Mouse (Mus musculus) layer of hippocampus, adult 18-20 months (tissue): ENCODE measurements at regions not wholly inside any gene's neighbourhood (a gene's known extent, or its start where the extent isn't known, plus 50 kb on each side); places are given as distances from the start of the nearest gene placed in this dataset.
A peak's percentile ranks its signal among the peaks of the same experiment; 100 is the strongest.

ENCODE experiments used
- DNase-seq, 2 experiments: peaks; one replicate each; pipeline ENCODE4 v3.0.0; 2022; ENCODE audit warnings: low spot score in 2 of 2

DNA sequence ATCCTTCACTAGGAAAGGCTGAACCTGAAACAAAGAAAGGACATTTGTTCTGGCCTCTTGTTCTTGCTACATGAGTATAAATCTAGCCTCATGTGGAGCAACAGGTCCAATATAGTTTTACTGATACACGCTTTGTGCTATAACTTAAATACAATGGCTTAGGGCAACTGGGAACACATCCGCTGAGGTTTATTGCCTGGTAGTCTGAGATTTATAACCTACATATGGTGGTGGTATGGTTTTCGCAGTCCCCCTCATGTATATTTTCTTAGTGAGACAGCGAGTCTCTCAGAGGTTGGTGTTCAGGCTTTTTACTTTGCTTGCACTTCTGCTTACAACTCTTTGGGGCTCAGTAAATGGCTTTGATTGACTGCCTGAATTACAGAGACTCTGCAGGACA is 613.6 kb upstream of the Pkn2 start:
- DNase-seq, result no peak

DNA sequence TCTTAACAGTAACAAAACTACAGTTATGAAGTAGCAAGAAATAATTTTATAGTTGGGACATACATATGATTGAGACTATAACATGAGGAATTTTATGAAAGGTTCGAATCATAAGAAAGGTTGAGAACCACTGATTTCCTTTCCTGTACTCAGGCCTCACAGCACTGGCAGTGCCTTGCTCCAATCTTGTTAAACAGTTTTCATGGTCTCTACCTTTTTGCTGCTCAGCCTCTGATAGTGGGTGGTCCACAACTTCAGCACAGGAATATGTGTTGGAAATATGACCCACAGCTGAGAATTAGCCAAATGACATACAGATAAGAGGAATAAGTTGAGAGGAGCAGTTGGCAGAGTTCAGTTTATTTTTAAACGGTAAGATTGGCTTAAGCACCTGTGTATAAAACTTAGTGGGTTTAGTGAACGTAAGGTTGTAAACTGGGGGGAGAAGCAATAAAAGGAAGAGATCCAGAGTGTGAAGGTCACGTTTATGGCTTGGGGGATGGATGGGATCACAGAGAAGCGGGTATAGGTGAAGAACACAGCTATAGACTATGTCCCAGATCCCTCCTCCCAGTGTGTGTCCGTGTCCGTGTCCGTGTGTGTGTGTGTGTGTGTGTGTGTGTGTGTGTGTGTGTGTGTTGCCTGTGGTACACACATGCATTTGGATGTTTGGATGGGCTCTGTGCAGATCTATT is 596.3 kb upstream of the Pkn2 start:
- no peak for DNase-seq

DNA sequence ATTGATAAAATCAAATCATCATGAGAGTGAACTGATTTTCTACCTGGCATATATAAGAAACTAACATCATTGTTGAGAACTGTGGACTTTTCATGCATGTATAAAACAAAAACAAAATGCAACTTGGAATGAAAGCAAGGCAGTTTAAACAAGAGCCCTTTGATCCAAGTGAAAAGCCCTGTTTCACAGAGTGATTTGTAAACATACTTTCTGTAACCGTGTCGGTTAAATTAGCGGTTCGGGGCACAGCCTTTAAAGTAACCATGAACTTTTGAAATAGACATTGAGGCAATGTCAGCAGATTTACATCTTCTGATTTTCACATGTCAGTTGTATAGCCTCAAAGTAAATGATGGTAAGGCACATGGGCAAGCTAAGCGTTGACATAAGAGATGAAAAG is 593.7 kb upstream of the Pkn2 start:
- DNase-seq, result no peak

DNA sequence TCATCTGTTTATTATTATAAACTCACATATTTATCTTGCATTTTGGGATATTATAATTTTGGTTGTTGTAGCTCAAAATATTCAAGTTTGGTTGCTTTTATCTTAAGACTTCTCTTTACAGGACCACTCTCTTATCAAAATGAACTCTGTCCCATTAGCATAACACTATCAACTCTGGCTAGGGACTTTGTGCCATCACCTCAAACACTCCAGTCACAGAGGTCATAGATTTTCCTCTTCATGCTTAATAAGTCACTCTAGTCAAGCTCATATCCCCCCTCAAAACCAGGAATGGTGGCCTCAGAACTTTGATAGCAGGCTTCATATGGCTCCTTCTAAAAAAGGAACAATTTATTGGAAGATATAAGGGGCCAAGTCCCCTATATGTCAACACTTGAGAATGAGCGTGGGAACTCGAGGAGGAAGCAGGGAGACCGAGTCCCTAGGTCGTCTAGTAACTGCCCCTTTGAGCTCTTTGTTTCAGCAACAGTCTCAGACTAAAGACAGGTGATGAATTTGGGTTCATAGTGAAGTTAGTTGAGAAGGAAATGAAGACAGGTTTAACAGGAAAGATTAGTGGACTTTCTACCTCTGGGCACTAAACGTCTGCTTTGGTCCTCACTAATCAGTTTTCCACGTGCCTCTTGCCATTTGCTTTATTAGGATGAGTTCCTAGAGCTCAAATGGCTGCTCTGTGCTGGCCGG is 565.4 kb upstream of the Pkn2 start:
- DNase-seq, result no peak

DNA sequence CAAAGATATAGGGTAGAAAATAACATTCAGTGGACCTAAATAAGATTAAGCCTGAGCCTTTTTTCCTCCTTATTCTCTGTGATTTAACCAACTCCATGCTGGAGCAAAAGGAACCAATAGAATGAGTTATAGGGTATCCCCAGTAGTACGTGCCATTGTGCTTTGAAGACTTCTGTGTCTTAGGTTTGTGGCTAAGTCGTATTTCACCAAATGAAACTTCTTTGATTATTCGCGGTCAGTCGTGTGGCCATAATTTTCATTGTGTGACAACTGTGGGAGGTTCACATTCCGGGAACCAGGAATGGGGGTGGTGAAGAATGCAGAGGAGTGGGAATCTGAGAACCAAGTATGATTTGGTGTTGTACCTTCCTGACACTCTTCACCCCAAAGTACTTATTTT is 535.6 kb upstream of the Pkn2 start:
- no peak for DNase-seq

DNA sequence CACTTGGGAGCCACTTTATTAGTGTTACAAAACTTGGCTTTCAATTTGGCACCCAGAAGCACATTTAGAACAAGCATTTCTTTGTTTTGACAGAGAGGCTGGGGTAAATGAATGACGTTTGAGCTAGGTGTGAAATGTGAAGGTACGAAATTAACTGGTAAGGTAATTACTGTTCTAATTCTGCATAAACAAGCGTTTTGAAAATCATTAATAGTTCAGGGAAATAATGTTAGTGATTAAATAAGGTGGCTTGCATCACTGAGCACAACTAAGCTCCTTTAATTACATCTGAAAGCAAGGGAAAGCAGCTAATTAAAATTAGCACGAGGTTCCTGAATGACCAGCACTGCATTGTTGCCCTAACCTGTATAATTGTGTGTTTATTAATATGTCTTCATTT is 529.9 kb upstream of the Pkn2 start:
- DNase-seq, result no peak

DNA sequence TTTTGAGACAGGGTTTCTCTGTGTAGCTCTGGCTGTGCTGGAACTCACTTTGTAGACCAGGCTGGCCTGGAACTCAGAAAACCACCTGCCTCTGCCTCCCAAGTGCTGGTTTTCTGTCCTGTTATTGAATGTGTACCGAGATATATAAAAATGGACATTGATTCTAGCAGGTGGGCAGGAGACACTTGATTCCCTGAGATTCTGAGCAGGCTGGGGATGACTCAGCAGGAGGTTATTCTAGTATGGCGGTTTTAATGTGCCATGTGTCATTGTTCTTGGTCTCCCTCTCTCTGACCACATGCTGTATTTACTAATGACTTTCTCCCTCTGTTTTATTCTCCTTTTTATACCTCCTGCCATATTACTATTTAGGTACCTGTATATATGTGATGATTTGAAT is 517.2 kb upstream of the Pkn2 start:
- no peak for DNase-seq

DNA sequence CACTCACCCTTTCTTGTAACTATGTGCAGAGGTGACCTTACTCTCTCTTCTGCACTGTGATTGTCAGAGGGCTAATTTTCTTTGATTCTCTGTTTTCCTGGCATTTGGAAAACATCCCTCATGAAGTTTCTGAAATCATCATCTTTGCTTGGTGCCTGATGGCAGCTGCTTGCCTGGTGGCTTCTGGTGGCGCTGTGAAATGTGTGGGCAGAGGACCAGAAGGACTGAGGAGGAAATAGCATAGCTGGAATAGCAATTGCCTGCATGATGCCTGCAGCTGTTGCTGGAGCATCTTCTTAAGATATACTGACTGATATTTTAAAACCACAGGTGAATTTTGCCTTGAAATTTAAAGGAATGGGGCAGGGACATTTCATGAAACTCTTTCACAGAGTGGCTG is 502.6 kb upstream of the Pkn2 start:
- DNase-seq, result peak; percentile 67 to 70

DNA sequence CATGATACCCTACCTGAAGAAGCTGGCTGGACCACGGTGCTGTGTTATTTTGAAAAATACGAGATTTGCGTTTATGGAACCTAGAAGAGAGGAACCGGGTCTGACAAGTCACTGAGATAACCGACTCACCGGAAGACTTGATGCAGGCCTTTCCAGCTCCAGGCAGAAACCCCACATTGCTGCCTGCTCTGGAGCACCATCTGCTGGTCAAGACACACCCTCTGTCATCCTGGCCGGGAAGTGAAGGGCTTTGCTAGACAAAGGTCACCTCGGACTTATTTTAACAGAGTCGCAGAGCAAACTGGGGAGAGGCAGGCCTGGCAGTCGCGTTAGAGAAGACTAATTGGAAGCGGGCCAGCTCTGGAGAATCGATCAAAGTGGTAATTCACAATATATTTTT is 497.4 kb upstream of the Pkn2 start:
- peak; percentile 51 to 71 for DNase-seq

DNA sequence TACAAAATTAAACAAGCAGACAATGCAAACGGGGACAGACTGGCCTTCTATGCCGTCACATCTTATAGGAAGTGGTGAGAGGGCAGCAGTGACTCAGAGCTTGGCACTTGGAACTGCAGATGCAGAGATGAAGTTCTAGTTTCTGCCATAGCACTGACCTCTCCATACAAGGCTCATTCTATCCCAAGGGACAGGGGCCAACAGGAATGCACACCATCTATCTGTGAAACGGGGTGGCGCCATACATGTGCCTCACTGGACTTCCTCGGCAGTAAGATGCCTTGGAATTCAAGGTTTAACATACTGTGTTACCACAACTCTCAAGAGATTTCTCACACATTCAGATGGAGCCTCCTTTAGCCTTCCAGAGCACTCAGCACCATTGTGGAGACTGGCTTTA is 495.6 kb upstream of the Pkn2 start:
- no peak for DNase-seq

DNA sequence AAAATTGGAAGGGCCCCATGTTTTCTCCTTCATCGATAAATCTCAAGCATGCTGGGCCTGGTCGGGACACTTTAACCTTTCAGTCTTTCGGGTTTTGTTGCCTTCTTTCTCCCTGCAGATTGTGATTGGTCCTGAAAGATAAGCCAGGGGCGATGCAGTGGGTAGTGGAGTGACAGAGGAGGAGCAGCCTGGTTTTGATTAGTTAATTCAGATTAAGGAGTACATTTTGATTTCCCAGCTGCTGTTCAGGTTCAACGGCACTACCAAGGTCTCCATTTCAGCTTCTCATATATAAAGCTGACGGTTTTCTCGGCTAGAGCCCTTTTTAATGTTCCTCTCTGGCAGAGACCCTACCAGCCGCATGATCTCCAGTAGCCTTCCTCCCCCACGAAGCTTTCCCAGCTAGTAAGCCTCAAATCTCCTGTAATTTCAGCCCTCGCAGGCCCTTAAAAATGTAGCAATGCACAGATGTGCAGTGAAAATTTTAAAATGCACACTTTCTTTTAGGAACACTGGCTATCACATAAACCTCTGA is 493.8 kb upstream of the Pkn2 start:
- no peak for DNase-seq

DNA sequence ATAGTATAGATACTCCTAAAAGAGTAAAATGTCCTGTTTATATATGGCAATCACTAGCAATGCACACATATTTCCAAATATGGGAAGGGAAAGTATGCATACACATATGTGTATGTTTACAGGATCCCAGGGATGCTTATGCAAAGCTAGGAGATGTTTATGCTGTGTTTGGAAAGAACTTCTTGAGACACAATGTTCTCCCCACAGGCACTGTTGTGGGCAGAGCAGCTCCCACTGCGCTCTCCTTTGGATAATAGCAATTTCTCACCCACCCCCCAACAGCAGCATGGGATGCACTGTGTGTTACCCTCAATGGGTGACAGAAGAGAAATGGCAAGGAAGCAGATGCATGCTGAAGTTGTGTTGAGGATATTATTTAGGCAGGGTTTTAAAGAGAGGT is 491.7 kb upstream of the Pkn2 start:
- no peak for DNase-seq

DNA sequence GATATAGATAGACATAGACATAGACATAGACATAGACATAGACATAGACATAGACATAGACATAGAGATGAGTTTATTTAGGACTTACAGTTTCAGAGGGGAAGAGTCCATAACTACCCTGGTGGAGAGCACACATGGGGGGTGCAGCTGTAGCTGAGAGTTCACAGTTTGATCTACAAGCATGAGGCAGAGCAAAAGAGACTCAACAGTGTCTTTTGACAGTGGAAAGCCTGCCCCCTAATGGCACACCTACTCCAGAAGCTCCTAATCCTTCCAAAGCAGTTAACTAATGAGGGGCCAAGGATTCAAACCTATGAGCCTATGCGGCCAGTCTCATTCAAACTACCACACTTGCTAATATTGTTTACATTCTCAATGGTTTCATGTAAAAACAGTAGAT is 487.2 kb upstream of the Pkn2 start:
- no peak for DNase-seq

DNA sequence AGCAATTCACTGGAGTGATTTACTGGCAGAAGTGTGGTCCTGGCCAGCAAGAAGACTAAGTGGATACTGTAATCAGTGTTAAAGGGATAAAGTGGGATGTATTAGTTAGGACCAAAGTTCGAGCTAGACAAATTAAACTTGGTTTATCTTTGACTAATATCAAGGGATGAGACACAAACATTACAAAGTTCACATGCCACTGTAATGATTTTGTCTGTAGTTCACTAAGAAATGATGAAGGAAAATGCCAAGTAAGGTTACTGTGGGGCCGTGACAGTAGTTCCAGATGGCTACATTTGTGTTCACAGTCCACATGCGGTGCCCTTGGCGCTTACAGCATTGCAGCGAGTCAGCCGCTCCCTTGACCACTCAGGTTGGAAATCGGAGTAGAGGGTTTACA is 458.2 kb upstream of the Pkn2 start:
- no peak for DNase-seq

DNA sequence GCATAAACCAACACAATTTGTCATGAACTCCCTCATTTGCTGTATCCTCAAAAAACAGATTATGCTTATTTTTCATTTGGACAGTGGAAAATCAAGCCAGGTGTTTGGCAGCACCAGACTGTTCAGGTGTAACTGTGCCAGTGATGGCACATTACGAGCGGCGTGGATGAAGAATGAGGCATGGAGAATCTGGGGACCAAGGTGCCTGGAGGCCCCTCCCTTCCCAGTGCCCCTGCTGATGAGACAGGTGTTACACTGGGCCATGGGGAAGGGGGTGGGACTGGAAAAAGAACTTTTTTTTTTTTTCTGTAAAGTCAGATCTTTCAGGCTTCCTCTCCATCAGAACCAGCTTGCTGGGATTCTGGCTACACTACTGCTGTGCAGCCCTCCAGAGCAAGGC is 451.5 kb upstream of the Pkn2 start:
- no peak for DNase-seq

DNA sequence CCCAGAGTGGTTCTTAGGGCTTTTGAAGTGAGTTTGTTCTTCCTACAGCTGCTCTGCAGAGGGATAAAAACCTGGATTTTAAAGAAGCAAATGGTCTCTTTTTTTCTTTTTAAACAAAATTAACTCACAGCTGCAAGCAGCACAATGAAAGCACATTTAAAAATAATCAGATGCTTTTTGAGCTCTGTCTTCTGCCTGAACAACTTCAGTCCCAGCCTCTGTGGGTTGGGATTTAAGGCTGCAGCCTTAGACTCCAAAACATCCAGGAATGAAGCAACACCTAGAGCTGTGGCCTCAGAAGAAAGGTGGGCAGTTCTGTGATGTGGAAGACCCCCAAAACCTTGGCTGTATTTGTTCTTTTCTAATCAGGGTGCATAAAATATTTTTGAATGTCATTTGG is 446.7 kb upstream of the Pkn2 start:
- no peak for DNase-seq

DNA sequence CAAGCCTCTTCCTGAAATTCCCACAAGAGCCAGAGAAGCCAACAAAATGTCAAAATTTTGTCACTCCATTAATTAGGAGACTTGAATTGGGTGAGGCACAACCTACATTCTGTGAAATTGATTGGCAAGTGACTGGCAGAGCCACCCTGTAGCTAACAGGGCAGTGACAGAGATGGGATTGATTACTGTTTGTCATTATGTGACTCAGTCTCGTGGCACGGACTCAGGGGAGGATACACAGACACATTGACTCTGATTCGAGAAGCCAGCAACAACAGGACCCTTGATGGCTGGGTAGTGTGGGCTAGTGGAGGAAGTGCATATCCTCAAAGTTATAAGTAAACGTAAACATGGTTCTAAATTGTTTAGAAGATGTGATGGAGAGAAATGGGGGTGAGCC is 445.8 kb upstream of the Pkn2 start:
- DNase-seq, result no peak

DNA sequence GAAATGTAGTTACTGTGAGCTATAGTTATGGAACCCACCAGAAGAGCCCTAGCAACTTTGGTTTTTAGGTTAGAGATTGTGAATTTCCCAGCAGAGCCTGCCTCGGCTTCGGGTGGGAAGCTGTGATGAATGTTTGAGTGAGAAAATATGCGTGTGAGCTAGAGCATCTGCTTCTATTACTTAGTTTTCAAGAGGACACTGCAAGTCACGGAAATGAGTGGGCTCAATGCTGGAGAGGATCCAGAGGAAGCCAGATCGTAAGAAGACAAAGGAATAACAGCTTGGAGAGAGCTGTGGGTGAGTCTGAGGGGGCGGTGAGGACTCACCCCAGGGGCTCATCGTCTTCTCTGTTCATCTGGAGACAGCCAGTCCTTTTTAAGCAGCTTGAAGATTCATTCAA is 434.7 kb upstream of the Pkn2 start:
- DNase-seq, result peak; percentile 76 to 87

DNA sequence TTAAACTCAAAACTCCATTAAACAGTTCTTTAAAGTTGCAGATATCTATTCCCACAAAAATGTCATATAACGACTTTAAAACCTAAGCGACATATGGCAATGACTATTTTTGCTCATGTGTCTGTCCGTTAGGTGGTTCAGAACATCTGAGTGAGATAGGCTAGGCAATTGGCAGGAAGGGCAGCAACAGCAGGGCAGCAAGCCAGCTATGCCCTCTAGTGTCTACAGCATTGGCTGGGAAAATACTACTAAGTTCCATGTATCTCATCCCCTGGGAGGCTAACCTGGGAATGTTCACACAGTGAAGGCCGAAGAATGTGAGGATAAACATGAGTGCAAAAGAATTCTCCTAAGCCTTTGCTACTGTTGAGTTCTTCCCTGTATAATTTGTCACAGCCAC is 410.0 kb upstream of the Pkn2 start:
- peak in 1 of 2 experiments; percentile 75 for DNase-seq

DNA sequence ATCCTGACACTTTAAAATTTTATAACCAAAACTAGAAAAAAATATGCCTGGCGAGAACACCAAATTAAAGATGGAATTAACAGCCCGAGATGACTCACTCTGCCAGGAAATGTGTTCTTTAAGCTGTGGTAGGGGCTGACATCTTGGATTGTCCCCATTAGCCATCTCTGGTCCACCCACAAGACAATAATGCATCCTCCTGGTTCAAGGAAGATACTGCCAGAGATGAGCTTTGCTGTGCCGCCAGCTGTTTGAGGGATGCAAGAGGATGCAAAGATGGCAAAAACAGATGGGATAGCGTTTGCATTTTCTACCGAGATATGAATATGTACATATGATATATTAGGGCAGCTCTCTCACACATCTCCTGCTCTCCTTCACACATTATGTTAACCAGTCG is 382.3 kb upstream of the Pkn2 start:
- peak; percentile 32 to 36 for DNase-seq

DNA sequence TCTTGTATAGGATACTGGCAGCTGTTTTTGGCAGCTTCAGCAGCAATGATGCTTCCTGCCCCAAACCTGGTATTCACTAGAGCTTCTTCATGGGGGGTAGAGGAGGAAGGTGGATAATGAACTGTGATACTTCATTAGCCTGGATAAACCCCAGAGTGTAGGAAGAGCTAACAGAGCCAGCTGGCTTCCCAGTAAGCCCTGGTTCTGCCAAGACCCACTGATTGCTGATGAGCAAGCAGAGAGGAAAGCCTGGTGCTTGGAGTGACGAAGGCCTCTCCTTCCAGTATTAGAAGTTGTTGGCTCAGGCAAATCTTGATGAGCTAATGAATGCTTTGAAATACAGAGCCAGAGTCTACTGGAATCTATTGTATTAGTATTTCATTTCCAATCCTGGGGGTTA is 370.8 kb upstream of the Pkn2 start:
- peak; percentile 32 to 53 for DNase-seq

DNA sequence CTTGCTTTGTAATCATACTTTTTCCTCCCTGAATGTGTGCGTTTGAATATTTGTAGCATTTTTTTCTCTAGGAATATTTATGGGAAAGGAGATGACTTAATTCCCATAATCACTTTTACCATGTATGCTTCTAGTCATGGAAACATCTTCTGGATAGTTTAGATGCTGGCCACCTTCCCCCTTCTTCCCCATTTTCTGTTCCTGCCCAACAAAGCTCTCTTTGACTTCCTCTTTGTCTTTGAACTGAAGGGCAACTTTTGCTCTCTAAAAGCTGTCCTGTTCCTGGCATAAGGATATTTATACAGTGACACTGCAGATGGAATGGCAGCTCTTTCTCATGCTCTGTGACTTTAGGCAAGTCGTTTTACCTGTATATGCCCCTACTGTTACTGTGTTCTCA is 370.2 kb upstream of the Pkn2 start:
- no peak for DNase-seq

DNA sequence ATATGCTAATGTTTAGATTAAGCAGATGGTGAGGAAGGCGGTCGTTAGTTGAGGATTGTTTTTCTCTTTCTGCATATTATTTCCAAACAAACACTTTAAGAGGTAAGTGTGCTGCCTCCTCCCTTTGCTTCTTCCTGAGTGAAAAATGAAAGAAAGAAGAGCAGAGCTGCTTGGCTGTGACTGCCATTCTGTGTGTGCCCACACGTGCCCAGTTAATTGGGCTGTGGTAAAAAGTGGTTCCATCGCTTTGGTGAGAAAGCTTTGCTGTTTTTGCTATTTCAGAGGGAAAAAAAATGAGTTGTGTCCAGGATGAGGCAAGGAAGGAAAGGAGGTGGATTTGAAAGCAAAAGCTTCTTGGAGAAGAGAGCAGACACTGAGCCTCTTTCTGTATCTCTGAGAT is 360.9 kb upstream of the Pkn2 start:
- DNase-seq, result peak in 1 of 2 experiments; percentile 26
